Mouse (Mus musculus) layer of hippocampus, postnatal 10 days (tissue): ENCODE results near the gene Akap13. TPM values are rescaled to one million over a fixed set of nuclear protein-coding genes. Genes with fewer than 3 reads are reported as not detected.

ENCODE experiments used
- DNase-seq, 2 experiments: peaks; one replicate each; pipeline ENCODE4 v3.0.0; 2021; ENCODE audit warnings: low spot score in 2 of 2
- total RNA-seq, 2 experiments: library from RNA; stranded (reverse); gene quantifications; 2 replicates each; pipeline ENCODE4 v1.2.3; 2021

Gene Akap13
- total RNA-seq, 2 experiments from 2014 or later = 53.5 to 57.1 TPM

DNA sequence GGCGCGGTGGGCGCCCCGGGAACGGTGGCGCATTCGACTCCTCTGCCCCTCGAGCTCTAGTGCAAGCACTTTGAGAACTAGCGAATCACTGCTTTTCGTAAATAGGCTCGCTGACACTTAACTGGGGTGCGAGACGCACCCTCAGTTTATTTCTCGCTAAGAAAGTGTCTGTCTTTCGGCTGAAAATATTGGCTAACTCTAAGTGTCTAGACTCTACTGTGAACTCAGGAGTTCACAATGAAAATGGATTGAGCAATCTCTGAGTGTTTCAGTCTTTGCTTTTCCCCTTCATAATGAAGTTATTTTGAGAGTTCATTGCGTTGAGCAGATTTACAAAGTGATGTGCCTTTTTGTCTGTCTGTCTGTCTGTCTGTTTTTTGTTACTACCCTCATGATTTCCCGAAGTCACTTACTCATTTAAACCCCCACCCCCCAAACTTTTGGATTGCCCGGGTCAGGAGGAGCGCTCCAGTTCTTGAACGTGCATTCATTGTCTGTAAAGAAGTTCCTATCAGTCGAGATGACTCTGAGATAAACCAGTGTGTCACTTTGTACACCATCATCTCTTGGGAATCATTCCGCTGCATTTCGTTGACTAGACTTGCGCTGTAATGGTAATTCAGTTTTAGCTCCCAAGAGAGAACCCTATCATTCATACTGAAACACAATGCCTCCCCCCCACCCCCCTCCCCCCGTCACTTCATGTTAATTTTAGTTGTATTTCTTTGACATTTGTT lies 986 bp downstream of the Akap13 start:
- no peak for DNase-seq

DNA sequence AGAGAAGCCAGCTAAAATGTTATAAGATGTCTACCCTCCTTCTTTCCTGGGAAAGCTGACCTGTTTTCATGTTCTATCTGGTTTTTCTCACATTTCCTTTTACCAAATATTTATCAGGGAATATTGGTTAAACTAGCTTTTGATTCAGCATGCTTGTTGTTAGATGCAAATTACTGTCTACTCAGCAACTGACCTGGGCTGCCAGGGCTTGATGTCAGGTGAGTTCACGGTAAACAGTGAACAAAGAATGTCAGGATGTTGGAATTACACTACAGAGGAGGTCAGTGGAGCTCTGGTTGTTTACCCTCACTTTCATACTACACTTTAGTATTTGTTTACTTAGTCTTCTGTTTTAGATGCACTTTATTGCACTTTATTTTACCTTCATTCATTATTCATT lies 5.0 kb downstream of the Akap13 start:
- no peak for DNase-seq

- no peak for DNase-seq
Measured at GRCm38 (mm10) chr7:75463579-75464162, 8.3 kb downstream of the Akap13 start.

GRCm38 (mm10) chr7:75467791-75468190 lies 12.5 kb downstream of the Akap13 start:
- DNase-seq = no peak

DNA sequence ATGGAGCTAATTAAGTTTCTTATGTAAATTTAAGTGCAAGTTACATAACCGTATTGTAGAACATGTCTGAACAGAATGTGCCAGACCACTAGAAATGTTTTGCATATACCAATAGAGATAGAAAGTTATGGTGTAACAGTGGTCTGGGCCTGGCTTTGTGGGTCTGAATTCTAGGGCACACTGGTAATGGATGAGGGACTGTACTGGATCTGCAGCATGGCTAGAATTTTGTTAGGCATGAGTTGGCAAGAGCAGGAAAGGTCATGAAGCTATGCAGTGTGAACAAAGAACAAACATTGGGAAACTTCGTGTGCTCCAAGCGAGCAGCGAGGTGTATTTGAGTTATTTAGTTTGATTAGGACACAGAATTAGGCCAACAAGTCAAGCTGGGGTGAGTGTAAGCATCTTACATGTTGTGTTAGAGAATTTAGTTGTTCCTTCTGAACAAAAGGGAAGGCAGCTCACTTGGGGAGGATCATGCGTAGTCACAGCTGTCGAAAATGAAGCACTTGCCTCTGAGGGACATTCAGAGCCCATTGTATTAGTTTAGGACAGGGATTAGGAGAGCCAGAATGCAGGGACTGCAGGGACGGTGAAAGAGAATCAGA lies 15.1 kb downstream of the Akap13 start:
- no peak for DNase-seq

GRCm38 (mm10) chr7:75472316-75473195 lies 17.2 kb downstream of the Akap13 start:
- no peak for DNase-seq

DNA sequence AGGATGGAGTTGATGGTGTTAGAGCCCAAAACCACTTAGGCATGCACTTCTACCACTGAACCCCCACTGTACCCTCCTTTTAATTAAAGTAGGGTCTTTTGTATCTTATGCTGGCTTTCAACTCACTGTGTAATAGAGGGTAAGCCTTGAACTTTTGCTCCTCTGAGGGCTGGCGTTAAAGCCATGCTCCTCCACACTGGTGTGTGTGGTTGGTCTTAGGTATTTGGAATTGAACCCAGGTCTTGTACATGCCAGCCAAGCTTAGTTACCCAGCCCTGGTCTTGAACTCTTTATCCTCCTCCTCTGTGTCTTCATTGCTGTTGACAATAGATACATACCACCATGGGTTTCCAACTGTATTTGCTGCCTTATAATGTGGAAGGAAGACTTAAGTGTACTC lies 18.0 kb downstream of the Akap13 start:
- no peak for DNase-seq

DNA sequence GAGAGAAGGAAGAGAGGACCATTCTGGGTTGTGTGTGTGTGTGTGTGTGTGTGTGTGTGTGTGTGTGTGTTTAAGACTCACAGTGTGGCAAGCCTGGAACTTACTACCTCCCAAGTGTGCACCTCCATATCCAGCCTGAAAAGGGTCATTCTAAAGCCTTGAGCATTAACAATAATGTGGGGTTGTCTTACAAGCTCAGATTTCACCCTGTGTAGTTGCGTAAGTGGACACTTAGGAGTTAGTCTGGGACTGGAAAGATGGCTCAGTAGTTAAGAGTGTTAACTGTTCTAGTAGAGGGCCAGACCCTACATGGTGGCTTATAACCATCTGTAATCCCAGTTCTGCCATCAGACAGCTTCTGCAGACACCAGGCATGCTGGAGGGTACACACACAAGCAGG lies 18.7 kb downstream of the Akap13 start:
- DNase-seq = no peak

DNA sequence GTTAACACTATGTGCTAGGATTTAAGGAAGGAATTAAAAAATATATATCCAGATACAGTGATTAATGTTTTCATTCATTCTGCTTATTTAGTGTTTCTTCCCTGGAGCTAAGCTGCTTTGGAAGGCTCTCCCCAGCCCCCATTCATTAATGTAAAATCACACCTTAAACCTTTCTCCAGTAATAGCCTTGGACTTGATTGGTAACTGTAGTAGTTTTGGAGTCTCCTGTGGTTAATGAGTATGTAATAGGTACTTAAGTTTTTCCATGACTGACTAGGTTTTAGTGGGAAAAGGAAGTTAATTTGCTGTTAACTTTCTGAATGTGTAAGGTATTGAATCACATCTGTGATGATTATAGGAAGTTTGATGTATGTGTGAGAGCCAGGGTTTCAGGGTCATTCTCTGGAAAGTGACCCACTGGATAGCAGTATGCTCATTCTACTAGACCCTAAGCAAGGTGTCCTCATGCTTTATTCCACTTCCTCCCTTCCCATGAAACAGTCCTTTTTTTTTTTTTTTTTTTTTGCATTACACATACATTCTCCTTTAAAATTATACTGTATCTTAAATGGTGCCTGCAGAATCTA lies 19.3 kb downstream of the Akap13 start:
- DNase-seq = no peak

DNA sequence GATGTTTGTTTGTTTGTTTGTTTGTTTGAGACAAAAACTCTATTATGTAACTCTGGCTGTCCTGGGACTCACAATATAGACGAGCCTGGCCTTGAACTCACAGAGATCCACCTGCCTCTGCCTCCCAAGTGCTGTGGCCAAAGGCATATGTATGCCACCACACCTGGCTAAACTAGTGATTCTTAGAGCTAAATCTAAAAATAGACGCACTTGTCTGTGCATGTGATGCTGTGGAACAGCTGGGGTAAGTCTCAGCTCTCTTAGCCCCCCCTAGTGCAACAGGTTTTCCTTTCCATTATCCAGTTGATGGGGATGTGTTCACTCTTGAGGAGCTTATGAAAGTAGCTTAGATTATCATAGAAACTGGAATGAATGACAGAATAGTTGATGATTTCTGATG lies 22.7 kb downstream of the Akap13 start:
- no peak for DNase-seq

DNA sequence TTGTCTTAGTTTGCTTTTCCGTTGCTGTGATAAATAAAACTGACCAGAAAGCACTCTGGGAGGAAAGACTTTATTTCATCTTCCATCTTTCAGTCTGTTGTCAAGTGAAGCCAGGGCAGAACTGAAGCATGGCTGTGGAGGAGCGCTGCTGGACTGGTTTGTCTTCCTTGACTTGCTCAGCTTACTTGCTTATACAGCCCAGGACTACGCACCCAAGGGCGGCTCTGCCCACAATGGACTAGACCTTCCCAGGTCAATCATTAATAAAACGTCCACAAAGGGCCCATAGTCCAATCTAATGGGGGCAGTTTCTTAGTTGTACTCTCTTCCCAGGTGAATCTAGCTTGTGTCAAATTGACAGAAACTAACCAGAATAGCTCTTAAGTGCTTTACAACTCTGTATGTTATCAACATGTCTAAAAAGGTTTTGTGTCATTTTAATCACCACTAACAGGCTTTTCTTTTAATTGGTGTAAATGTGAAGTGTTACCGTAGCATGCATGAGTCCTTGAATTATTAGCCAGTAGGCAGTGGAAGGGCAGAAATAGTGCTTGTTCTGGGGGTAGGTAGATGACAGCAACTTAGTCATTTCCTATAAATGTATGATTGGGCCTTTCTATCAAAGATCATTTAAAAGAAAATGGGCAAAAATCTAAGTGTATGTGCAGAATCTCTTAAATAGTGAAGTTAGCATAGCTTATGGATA lies 25.5 kb downstream of the Akap13 start:
- DNase-seq = no peak

DNA sequence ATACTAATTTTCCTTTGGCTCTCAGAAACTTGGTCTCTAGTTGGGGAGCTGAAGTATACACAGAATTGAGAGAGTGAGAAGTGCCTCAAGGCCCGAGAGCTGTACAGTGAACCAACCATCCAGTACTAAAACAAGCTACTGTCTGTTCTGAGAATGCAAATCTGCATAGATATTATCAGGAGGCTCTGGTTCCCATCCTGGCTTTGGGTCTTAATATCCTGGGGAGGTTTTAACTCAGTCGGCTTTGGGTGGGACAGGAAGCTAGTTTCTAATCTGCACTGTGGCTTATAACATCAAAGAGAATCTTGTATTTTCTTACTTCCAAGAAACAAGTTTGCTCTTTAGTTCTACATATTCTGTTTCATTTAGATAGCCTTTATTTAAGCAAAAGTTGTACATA lies 30.7 kb downstream of the Akap13 start:
- DNase-seq = no peak

GRCm38 (mm10) chr7:75495941-75496441 lies 40.7 kb downstream of the Akap13 start:
- DNase-seq = peak in 1 of 2 experiments; percentile 24

- no peak for DNase-seq
Measured at GRCm38 (mm10) chr7:75498627-75499026, 43.3 kb downstream of the Akap13 start.

GRCm38 (mm10) chr7:75499271-75499670 lies 43.9 kb downstream of the Akap13 start:
- DNase-seq = no peak

DNA sequence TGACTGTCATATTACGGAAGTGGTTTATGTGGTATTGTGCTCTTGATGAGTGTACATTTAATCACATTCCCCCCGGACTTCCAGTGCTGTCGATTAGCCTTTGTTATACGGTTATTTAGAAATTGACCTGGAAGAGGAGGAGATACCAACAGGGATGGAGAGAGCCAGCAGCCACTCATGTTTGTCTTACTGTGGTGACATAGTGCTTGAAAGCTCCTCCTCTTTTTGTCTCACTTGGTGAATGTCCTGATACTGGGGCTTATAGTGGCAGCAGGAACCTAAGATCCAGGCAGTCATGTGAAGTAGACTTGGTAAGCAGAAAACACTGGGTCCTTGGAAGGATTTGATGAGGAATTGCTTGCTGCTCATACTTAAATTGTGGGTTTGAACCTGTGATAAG lies 44.8 kb downstream of the Akap13 start:
- no peak for DNase-seq

DNA sequence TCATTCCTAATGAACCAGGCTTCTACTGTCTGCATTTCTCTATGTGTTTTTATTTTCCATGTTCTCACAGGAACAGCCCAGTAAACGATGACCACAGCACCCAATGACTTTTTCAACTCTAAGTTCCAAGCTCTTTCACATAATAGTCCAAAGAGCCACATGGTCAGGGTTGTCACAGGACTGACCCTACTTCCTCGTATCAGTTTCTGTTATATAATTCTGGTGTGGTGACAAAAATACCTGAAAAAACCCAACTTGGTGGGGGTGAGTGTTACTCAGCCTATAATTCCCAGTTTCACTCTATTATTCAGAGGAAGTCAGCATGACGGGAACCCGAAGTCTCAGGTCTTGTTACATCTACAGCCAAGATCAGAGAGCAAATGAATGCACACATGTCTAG lies 45.5 kb downstream of the Akap13 start:
- no peak for DNase-seq

- DNase-seq = no peak
Measured at GRCm38 (mm10) chr7:75504524-75504923, 49.2 kb downstream of the Akap13 start.

DNA sequence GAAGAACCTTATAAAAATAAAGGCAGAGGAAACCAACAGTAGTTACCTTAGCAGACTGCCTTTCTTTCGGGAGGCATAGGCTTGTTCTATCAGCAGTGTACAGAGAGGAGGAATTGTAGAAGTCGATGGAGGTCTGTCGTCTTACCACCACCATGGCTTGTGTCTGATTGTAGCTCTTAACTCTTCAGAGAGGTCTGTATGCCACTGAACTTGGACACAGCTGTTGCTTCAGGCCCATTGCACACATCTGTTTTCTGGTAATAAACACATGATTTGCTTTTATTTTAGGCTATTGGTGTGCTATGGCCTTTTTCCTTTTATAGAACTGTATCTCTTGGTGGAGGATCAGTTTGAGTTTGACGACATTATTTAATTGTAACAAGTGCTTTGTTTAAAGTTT lies 51.3 kb downstream of the Akap13 start:
- no peak for DNase-seq

- no peak for DNase-seq
Measured at GRCm38 (mm10) chr7:75509085-75509873, 53.9 kb downstream of the Akap13 start.
